Mouse (Mus musculus): ENCODE measurements around the gene Sfxn2. TPM values are rescaled to one million over a fixed set of nuclear protein-coding genes. Genes with fewer than 3 reads are reported as not detected.
A peak's percentile ranks its signal among the peaks of the same experiment; 100 is the strongest.

The Sfxn2 gene
- polyA plus RNA-seq, 1 experiment from 2014 or later: 15.0 TPM

GRCm38 (mm10) chr19:46625519-46625918 is 52.4 kb downstream of the Sfxn2 start:
- peaks cover 6% of the 10 kb centered on the region; the same call in 1 of the 2 replicates for H3K36me3 ChIP-seq
- H3K27me3 ChIP-seq: no peaks in the 10 kb centered on the region
- H3K9me3 ChIP-seq (replicated peaks): no peaks in the 10 kb centered on the region
- H3K4me2 ChIP-seq (replicated peaks): no peak overlapping the region
- ATAC-seq (ENCODE audit: low FRiP score): no peak
- WGBS: 65% methylated on average over 10 of the region's 10 CpGs
- no peak overlapping the region for H3K27ac ChIP-seq
- H3K4me3 ChIP-seq: no peak overlapping the region
- H3K4me1 ChIP-seq: peaks cover 56% of the 10 kb centered on the region
- no peak overlapping the region for H3K9ac ChIP-seq

GRCm38 (mm10) chr19:46628403-46628802 is 55.2 kb downstream of the Sfxn2 start:
- Histone ChIP-seq H3K9me3 (replicated peaks) (no peaks in the 10 kb centered on the region), H3K36me3 (peaks cover 10% of the 10 kb centered on the region; the same call in 1 of the 2 replicates), H3K4me1 (peaks cover 27% of the 10 kb centered on the region), H3K4me2 (replicated peaks) (no peak overlapping the region), H3K27ac (no peak overlapping the region), H3K9ac (no peak overlapping the region), H3K4me3 (no peak overlapping the region), H3K27me3 (no peaks in the 10 kb centered on the region)
- ATAC-seq (ENCODE audit: low FRiP score): no peak
- WGBS: 92% methylated on average over 10 of the region's 10 CpGs

- Histone ChIP-seq H3K4me1 (peaks cover 13% of the 10 kb centered on the region), H3K4me2 (replicated peaks) (no peak overlapping the region), H3K27ac (no peak overlapping the region), H3K27me3 (no peaks in the 10 kb centered on the region), H3K9me3 (replicated peaks) (no peaks in the 10 kb centered on the region), H3K4me3 (no peak overlapping the region), H3K9ac (no peak overlapping the region), H3K36me3 (peaks cover 10% of the 10 kb centered on the region; the same call in 1 of the 2 replicates)
- ATAC-seq (ENCODE audit: low FRiP score): no peak
- 84% methylated on average over 9 of the region's 9 CpGs for WGBS
These were observed 56.6 kb downstream of the Sfxn2 start for GRCm38 (mm10) chr19:46629807-46630206.

GRCm38 (mm10) chr19:46631637-46632036 is 58.5 kb downstream of the Sfxn2 start:
- H3K9me3 ChIP-seq (replicated peaks): no peaks in the 10 kb centered on the region
- WGBS: 82% methylated on average over 9 of the region's 9 CpGs
- H3K4me3 ChIP-seq: no peak overlapping the region
- H3K27ac ChIP-seq: no peak overlapping the region
- H3K9ac ChIP-seq: no peak overlapping the region
- H3K36me3 ChIP-seq: 0 out of 2 replicates have a peak, but pooled peaks cover 3% of the 10 kb centered on the region
- H3K4me2 ChIP-seq (replicated peaks): no peak overlapping the region
- H3K4me1 ChIP-seq: peaks cover 5% of the 10 kb centered on the region; the same call in 1 of the 2 replicates
- no peak for ATAC-seq (ENCODE audit: low FRiP score)
- H3K27me3 ChIP-seq: no peaks in the 10 kb centered on the region

- Histone ChIP-seq H3K9me3 (replicated peaks) (no peaks in the 10 kb centered on the region), H3K36me3 (0 out of 2 replicates have a peak, but pooled peaks cover 3% of the 10 kb centered on the region), H3K27me3 (no peaks in the 10 kb centered on the region), H3K9ac (no peak overlapping the region), H3K4me2 (replicated peaks) (no peak overlapping the region), H3K4me3 (no peak overlapping the region), H3K27ac (no peak overlapping the region), H3K4me1 (peaks cover 6% of the 10 kb centered on the region; the same call in 1 of the 2 replicates)
- 71% methylated on average over 9 of the region's 9 CpGs for WGBS
- ATAC-seq (ENCODE audit: low FRiP score): no peak
These were observed 62.6 kb downstream of the Sfxn2 start for GRCm38 (mm10) chr19:46635766-46636165.

GRCm38 (mm10) chr19:46637598-46637997 is 64.4 kb downstream of the Sfxn2 start:
- Histone ChIP-seq H3K4me2 (replicated peaks) (no peak overlapping the region), H3K27ac (no peak overlapping the region), H3K36me3 (0 out of 2 replicates have a peak, but pooled peaks cover 2% of the 10 kb centered on the region), H3K4me1 (peaks cover 24% of the 10 kb centered on the region), H3K4me3 (no peak overlapping the region), H3K9ac (no peak overlapping the region), H3K27me3 (no peaks in the 10 kb centered on the region), H3K9me3 (replicated peaks) (no peaks in the 10 kb centered on the region)
- 67% methylated on average over 6 of the region's 6 CpGs for WGBS
- no peak for ATAC-seq (ENCODE audit: low FRiP score)

GRCm38 (mm10) chr19:46639053-46639452 is 65.9 kb downstream of the Sfxn2 start:
- peaks cover 39% of the 10 kb centered on the region for H3K4me1 ChIP-seq
- H3K4me3 ChIP-seq: no peak overlapping the region
- no peaks in the 10 kb centered on the region for H3K9me3 ChIP-seq (replicated peaks)
- no peaks in the 10 kb centered on the region for H3K27me3 ChIP-seq
- H3K9ac ChIP-seq: no peak overlapping the region
- H3K27ac ChIP-seq: no peak overlapping the region
- no peak for ATAC-seq (ENCODE audit: low FRiP score)
- no peaks in the 10 kb centered on the region for H3K36me3 ChIP-seq
- no peak overlapping the region for H3K4me2 ChIP-seq (replicated peaks)

- H3K4me2 ChIP-seq (replicated peaks): no peak overlapping the region
- ATAC-seq (ENCODE audit: low FRiP score): no peak
- WGBS: 92% methylated on average over 14 of the region's 14 CpGs
- H3K36me3 ChIP-seq: 0 out of 2 replicates have a peak, but pooled peaks cover 1% of the 10 kb centered on the region
- H3K9me3 ChIP-seq (replicated peaks): no peaks in the 10 kb centered on the region
- H3K9ac ChIP-seq: no peak overlapping the region
- no peak overlapping the region for H3K4me3 ChIP-seq
- H3K4me1 ChIP-seq: peaks cover 43% of the 10 kb centered on the region
- H3K27me3 ChIP-seq: no peaks in the 10 kb centered on the region
- no peak overlapping the region for H3K27ac ChIP-seq
These were observed 66.3 kb downstream of the Sfxn2 start for GRCm38 (mm10) chr19:46639496-46639895.

- Histone ChIP-seq H3K9me3 (replicated peaks) (no peaks in the 10 kb centered on the region), H3K36me3 (0 out of 2 replicates have a peak, but pooled peaks cover 6% of the 10 kb centered on the region), H3K27ac (no peak overlapping the region), H3K4me1 (peaks cover 56% of the 10 kb centered on the region), H3K4me3 (no peak overlapping the region), H3K9ac (no peak overlapping the region), H3K4me2 (replicated peaks) (no peak overlapping the region), H3K27me3 (no peaks in the 10 kb centered on the region)
- 88% methylated on average over 8 of the region's 8 CpGs for WGBS
- ATAC-seq (ENCODE audit: low FRiP score): no peak
These were observed 67.6 kb downstream of the Sfxn2 start for GRCm38 (mm10) chr19:46640780-46641179.

GRCm38 (mm10) chr19:46641420-46642085 is 68.4 kb downstream of the Sfxn2 start:
- Histone ChIP-seq H3K36me3 (0 out of 2 replicates have a peak, but pooled peaks cover 6% of the 10 kb centered on the region), H3K4me1 (peaks cover 63% of the 10 kb centered on the region), H3K9me3 (replicated peaks) (no peaks in the 10 kb centered on the region), H3K27me3 (no peaks in the 10 kb centered on the region), H3K4me3 (no peak overlapping the region), H3K4me2 (replicated peaks) (no peak overlapping the region), H3K27ac (peak overlapping the region; percentile 66), H3K9ac (0 out of 2 replicates have a peak overlapping the region, but pooled peaks have one; percentile 10)
- no peak for ATAC-seq (ENCODE audit: low FRiP score)
- WGBS: 67% methylated on average over 19 of the region's 19 CpGs

GRCm38 (mm10) chr19:46642136-46642753 is 69.1 kb downstream of the Sfxn2 start:
- WGBS: 70% methylated on average over 22 of the region's 22 CpGs
- Histone ChIP-seq H3K27ac (peak overlapping the region; percentile 66), H3K9me3 (replicated peaks) (no peaks in the 10 kb centered on the region), H3K9ac (no peak overlapping the region), H3K36me3 (0 out of 2 replicates have a peak, but pooled peaks cover 6% of the 10 kb centered on the region), H3K4me1 (peaks cover 67% of the 10 kb centered on the region), H3K4me3 (no peak overlapping the region), H3K27me3 (no peaks in the 10 kb centered on the region), H3K4me2 (replicated peaks) (no peak overlapping the region)
- no peak for ATAC-seq (ENCODE audit: low FRiP score)

GRCm38 (mm10) chr19:46643236-46643635 is 70.1 kb downstream of the Sfxn2 start:
- H3K9ac ChIP-seq: no peak overlapping the region
- no peak overlapping the region for H3K4me2 ChIP-seq (replicated peaks)
- peaks cover 64% of the 10 kb centered on the region for H3K4me1 ChIP-seq
- no peaks in the 10 kb centered on the region for H3K9me3 ChIP-seq (replicated peaks)
- H3K4me3 ChIP-seq: no peak overlapping the region
- ATAC-seq (ENCODE audit: low FRiP score): no peak
- no peak overlapping the region for H3K27ac ChIP-seq
- H3K36me3 ChIP-seq: 0 out of 2 replicates have a peak, but pooled peaks cover 8% of the 10 kb centered on the region
- 81% methylated on average over 5 of the region's 5 CpGs for WGBS
- no peaks in the 10 kb centered on the region for H3K27me3 ChIP-seq
